Mouse (Mus musculus): Measurements from ENCODE around the gene Filip1l.
"Not testable (repeated sequence)": the region's sequence is repeated elsewhere in the genome, so short reads cannot be mapped to it uniquely, and the experiment has no call there.

Gene Filip1l

DNA sequence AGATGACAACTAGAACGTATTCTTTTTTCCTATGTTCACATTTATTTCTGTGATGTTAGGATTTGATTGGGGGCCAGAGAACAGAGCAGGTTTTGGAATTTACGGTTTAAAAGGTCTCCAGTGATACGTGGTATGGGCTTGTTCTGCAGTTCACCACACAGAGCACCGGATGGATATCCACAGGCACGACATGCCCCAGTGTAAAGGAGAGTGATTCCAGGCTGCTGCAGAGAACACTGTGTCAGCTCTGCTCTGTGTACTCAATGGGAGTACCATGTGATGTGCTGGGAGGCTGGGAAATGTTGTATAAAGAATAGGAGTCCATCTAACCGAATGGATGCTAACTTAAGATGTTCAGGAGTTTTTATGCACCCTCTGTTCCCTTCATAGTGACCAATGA, 1.0 kb downstream of the Filip1l start:
- DNase-seq, result no peak

DNA sequence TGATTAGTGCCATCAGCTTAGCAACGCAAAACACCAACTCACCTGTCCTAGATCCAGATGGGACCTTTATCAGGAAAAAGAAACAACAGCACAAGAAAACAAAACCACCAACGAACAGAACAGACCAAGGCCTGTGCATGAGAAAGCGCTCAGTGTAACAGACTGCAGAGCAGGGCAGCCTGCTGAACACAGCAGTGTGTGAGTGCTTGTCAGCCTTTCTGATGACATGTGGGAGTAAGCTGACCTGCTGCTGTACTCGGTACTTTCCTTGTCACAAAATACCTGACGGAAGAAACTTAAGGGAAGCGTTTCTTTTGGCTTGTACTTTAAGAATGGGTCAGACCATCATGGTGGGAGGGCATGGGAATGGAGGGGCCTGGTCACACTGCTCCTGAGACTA, 3.6 kb downstream of the Filip1l start:
- DNase-seq, result no peak

DNA sequence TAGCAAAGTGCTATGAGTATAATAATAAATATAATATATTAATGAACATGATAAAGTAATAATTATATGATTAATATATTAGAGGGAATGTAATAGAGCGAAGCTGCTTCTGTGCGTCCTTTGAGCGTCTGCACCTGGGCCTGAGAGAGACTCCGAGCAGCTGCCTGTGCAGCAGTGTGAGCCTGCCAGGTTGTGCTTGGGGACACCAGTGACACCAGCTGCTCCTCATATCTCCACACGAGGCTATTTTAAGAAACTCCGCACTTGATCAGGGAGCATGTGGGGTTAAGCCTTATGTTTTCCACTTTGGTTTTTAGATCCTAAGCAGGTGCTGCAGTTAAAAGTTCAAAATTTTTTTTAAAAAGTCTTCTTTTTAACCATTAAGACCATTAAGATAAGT, 4.1 kb downstream of the Filip1l start:
- DNase-seq, result no peak

DNA sequence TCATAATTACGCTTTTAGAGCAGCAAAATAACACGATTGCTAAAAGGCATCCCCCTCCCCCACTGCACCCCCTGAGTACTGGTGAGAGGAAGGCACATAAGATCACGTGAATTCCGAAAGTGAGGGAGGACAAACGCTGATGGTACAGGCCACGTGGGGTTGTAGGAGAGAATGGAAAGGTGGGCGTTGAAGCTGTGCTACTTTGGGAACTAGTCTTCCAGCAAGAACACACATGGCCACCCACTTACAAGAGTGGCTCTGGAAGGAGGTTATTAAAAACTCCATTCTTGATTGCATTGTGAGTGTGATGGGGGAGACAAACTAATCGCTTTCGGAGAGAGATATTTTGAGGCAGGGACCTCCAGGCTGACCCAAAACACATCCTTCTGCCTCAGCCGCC, 6.4 kb downstream of the Filip1l start:
- DNase-seq, result peak; percentile 23

DNA sequence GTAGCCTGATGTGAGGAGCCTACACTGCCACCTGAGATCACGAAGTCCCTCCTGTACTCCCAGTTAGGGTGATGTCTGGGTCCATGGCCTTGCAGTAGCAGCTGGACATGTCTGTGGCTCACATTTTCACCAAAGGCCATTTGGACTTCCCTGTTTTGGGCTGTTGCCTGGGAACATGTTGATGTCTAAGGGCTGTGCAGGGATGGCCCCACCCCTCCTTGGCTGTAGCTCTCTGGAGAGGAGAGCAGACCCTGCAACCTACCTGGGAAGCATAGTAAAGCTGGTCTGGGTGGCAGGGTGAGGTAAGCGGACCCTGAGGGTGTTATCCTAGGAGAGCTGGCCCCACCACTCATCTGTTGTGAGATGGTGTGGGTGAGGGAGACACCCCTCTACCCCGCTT, 7.9 kb downstream of the Filip1l start:
- DNase-seq, result no peak

DNA sequence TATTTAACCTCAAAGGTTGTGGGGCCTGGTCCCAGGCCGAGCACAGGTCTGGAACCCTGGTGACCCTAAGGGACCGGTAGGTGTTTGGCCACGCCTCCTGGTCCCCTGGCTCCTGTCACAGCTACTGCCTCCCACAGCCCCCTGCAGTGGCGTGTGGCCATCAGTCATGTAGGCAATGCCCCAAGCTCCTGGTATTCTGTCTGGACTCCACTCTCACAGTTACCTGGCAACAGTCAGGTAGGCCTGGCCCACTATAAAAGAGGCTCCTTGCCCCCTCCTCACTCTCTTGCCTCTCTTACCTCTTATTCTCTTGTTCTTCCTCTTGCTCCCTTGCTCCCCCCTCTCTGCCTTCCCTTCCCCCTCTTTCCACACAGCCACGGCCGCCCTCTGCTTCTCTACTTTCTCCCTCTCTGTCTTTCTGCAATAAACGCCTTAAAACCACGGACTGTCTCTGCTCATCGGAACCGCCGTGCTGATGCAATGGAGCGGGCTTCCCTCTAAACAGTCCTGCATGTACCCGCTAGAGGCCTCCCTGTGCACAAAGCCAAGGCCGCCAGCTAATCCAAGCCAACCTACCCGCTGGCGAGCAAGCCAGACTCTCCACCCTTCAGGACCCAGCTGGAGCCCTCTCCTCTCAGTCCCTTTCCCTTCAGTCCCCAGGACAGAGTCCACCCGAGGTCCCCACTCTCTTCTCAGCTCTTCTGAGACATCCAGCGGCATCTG, 9.9 kb downstream of the Filip1l start:
- peak; percentile 58 for DNase-seq

DNA sequence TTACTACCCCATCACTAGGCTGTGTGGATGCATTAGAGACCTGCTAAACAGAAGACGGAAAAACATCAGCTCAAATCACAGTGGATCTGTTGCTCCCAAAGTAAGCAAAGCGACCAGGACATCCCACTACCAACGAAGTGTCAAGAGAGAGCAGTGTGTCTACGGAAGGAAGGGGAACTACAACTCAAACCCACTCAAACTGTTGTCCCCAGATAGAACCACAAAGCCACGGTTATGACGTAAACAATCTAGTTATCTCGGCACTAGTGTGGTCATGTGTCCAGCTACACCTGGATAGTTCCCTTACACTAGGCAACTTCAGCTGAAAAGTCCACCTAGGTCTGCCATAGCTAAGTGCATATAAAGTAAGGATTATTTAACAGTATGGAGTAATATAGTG, 11.6 kb downstream of the Filip1l start:
- no peak for DNase-seq

DNA sequence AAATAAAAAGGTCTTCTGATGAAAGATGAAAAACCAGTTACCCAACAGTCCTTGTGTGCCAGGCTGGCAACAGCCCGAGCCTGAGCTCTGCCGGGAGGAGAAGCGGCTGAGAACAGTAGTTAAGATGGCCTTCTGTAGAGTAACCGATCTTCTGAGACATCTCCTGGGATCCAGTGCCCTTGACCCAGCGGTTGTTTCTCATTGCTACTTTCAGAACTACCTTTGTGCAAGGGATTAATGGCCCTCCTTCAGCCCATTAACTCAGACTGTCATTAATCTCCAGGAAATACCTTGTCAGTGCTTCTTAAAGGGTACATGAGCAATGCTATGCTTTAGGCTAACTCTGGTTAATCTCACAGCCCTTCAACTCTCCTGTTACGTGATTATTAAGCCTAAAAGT, 13.2 kb downstream of the Filip1l start:
- DNase-seq, result no peak

DNA sequence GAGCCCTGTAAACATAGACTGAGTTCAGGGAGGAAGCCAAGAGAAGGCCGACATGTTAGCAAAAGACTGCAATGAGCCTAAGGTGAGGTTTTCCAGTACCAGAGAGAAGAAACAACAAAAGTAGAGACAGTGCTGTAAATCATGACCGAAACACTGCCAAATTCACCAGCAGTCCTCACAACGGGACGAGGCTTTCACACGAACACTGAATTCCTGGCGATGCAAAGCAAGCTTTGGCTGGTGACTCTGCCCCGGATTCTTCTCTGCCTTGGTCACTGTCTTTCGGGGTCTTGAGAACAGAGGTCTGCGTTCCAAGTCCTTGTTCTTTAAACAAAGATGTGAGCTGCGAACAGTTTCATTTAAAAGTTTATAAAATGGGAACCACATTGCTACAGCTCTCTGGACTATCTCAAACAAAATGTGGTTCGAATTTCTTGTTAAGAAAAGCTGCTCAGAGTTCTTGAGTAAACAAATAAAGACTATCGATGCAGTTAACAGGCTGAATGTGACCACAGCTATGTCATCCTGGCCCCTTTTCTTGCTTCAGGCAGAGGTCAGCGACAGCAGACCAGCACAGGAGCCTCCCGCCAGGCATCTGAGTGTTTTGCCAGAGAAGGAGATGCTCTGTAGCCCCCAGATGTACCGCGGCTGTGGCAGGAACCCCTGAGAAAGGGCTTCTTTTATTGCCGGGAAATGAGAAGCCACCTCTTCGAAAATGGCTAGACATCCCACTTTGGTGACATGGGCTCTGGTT, 14.2 kb downstream of the Filip1l start:
- no peak for DNase-seq

DNA sequence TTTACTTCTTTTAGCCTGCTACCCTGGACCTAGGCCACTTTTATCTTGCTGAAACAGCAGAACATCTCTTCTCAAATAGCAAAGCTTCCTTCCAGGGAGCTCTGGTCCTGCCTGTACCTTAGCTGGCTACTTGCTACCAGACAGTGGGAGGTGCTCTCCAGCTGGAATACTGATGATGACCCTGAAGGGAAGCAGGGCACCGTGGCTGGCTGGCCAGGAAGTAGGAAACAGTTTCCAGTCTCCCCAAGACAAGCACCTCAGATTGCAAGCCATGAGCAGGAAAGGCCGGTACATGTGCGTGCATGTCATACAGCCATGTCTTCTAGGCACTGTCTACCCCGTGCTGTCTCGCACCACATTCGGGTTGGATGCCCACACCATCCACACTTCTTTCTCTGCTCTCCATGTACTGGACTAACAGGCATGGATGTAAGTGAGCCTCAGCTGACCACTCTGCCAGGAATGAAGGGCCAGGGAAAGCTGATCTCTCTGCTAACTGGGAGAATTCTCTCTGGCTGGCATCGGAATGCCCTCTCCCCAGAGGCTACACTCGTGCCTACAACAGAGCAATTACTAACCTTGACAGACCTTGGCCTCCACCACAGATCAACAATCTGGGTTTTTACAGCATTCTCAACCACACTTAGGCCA, 17.1 kb downstream of the Filip1l start:
- DNase-seq, result no peak

DNA sequence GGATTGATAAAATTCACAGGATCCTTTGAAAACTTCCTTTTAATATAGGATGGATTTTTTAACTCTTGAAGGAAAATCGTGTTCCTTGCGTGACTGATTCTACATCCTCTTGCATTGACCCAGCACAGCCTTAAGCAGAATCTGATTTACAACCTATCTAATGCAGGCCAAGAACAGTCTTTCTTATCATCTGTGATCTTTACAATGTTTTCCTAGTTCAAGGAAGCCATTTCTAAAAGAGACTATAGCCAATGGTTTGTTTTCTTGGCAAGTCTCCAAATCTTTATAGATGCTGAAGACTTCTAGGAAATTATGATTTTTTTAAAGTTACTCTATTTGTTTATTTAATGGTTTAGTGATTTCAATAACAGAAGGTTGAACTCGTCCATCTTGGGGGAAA, 19.3 kb downstream of the Filip1l start:
- no peak for DNase-seq

DNA sequence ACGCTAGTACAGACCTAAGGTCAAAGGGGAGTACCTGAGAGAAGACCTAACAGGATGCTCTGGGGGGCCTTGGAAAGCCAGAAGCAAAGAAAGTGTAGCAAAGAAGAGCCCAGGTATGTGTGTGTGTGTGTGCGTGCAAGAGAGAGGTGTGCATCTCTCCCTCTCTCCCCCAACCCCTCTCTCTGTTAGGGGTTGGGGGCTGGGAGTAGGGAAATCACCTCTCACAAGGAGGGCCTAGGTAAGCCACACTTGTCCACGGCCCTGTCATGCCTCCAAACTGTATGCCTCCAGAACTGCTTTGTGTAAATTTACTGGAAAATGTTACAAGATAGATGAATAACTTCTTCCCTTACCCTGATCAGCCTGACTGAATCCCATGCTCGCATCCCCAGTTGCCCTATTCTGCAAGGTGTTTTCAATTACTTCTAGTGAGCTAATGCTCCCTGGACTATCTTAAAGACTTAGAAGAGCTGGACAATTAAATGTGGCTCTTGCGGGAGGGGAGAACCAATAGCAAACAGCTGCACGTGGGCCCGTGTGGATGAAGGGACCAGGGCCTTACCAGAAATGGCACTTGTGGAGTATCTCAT, 22.4 kb downstream of the Filip1l start:
- DNase-seq, result no peak

DNA sequence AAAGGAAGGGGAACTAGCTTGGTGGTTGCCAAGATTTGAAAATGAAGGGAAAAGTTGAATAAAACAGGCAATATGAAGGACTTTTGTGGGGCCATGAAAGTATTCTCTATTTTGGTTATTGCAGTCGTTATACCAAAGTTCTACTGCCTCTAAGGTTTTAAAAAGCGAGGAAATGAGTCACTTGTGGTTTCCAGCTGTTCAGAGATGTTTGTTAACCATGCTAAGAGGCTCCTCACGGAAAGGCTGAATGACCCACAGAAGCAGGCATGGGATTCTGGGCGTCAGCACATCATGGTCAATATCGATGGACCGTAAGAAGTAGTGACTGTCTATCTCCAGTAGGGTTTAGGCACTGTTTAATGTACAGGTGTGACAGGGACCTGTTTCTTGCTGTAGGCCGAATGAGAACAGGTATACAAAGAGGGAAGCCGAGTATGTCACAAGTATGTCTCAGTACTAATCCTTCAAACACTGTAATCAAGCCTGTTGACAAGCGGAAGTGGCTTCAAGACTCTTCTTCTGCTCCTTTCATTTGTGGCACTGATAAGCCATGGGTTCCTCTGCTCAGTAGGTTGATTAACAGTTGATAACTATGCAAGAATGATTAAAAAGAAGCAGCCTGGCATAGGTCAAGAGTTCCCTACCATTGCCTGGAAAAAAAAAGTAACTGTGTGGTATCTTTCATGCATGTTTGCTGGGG, 25.9 kb downstream of the Filip1l start:
- DNase-seq, result no peak

DNA sequence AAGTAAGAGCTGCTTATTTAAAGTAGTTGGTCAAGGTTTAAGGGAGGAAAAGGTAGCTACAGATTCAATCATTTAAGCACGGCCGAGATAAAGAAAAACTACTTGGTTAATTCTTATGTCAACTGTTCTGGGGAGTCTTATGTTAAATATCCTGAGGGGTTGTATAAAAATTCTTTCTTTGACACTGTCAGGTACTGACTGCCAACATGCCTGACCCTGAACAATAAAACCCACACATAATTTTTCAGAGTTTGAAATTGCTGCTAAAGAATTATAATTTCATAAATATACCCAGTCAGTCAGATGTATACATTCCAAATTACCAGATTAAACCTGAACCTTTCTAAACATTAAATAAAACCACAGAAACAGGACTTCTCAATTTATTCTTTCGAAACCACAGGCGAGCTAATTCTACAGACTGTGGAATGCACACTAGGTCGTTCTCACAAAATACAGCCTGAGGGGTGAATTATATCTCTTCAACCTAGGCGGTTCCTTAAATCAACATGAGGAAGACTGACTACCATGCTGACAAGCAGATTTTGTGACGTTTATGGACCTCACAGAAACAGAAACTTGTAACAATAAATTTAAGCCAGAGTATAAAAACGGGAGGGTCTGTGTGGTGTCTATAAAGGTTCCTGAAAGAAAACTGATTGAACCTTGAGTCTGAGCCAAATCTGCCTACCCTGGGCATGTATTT, 30.5 kb downstream of the Filip1l start:
- no peak for DNase-seq

DNA sequence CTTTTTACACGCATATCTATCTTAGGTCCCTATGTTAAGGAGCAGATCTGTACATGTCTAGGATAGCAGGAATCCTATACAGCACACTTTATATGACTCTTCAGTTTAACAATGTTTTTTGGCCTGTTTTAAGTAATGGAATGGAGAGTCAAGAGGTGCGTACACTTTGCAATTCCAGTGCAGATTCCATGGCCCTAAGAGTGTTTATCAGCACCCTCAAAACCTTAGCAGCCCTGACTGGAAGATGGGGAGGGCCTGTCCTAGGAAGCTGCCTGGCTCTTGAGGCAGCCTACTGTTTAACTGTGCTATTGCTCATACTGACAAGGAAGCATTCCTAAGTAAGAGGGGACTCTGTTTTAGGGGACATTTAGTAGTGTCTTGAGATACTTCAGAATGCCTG, 31.4 kb downstream of the Filip1l start:
- DNase-seq, result no peak

DNA sequence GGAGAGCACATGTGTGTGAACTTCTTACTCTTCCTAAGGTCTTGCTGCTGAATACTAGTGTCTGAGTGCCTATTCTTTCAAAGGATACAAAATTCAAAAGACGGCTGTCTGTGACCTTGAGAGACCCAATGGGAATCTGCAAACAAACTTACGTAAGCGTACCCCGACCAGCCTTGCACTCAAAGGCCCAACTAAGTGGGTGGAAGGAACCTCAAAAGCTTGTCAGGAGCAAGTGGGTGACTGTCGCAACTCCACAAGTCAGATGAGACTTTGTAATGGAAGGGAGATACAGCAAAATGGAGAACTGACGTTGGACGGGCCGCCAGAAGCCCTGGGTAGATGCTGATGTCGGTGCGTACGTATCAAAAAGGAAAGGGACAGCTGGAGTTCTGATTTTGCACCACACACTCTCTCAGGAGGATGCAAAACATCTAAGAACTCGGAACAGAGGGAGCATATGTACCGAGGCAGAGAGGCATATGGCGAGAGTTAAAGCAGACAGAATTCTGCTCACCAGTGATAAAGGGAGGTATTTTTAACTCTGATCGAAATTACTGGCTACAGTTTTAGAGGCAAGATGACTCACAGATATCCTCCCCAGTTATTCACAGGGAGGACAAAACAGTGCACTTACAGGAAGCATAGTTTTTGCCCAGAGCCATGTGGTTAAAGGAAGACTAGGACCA, 36.8 kb downstream of the Filip1l start:
- DNase-seq, result peak; percentile 27

DNA sequence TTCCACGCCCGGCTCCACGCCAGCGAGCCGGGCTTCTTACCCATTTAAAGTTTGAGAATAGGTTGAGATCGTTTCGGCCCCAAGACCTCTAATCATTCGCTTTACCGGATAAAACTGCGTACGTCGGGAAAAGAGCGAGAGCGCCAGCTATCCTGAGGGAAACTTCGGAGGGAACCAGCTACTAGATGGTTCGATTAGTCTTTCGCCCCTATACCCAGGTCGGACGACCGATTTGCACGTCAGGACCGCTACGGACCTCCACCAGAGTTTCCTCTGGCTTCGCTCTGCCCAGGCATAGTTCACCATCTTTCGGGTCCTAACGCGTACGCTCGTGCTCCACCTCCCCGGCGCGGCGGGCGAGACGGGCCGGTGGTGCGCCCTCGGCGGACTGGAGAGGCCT, 38.3 kb downstream of the Filip1l start:
- DNase-seq, result not testable (repeated sequence)

DNA sequence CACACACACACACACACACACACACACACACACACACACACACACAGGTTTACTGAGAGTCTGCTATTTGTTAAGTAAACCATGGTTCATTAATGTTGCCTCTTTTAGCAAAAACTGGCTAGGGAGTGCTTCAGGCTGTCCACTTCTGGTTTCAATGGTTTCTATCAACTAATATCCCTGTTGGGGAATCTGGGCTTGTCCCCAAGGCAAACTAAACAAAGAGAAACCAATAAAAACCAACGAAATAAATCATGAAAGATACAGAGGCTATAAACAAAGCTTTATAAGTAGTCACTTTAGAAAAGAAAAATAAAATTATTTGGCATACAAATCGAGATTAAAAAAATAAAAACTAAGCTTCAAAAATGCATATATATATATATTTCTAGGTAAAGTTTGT, 39.6 kb downstream of the Filip1l start:
- DNase-seq, result no peak

DNA sequence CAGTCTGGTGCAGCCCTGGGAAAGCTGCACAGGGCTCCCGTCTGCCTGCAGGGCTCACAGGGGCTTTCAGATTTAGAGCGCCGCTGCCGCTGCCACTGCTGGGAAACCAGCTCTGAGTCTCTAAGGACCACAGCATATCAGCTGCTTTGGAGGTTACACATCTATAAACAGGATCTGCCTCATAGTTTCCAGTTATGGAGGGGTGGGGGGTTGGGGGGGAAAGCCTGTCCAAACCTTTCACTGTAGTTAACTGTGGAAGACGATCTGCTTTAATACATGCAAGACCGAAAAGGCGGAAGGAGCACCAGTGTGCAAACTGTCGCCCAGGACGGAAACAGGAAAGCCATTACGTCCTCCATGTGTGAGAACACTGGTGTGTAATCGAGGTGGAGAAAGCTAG, 40.3 kb downstream of the Filip1l start:
- DNase-seq, result peak; percentile 29

DNA sequence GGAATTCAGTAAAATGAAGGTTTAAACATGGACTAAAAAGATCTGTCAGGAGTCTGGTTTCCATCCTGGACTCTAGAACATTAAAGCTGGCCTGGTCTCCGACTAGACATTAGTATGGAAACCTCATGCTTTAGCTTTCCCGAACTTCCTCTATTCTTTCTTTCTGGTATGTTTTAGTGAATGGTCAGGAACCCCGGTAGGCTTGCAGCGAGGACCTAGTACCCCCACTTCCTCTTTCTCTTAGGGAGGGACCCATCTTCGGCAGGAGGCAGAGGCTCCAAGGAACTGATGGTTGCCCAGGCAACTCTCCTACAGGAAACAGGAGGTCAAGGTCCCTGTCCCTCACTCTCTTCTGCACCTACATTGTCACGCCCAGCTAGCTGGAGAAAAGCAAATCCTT, 43.4 kb downstream of the Filip1l start:
- DNase-seq, result no peak

DNA sequence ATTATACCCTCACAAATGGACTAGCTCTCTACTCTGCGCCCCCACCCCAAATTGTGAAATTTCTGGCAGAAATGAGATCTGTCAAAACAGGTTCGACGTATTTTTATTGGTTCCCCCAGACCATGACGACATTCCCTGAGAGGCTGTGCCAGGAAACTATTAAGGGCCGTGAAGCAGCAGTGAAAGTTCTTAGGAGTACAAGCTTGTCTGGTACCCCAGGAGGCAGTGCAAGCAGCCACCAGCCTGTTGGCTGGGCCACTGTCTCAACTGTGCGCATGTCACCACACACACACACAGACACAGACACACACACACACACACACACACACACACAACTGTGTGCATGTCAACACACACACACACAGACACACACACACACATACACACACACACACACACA, 45.0 kb downstream of the Filip1l start:
- no peak for DNase-seq

All from right cerebral cortex, postnatal 14 days (tissue).